Mouse (Mus musculus): ENCODE results near the gene Wwox. TPM values are rescaled to one million over a fixed set of nuclear protein-coding genes. Genes with fewer than 3 reads are reported as not detected.

Wwox gene
- total RNA-seq, 1 experiment: 12.5 TPM

DNA sequence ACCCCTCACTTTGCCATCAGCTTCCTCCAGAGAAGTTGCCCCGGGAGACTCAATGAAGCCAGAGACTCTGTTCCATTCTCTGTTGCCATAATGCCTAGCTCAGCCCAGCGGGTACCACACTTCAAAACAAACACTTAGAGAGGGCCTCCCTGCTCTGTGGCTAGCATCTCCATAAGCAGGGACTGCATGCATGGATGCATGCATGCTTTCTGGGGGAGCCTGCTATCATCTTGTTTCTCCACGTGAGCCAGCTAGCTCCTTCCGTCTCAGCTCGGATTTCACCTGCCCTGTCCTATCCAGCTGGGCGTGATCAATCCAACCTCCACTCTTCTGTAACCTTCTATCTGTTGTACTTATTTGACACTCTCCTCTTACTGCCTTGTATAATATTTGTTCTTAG, 675.0 kb downstream of the Wwox start:
- H3K9me3 ChIP-seq (ENCODE audit: control insufficient read depth, insufficient read depth, low read depth, low read length): no peaks in the 10 kb centered on the region
- no peak for DNase-seq (ENCODE audit: low read depth, low spot score)
- H3K9ac ChIP-seq (ENCODE audit: insufficient read depth, low read depth, low read length, poor library complexity, severe bottlenecking): no peak overlapping the region
- no peak for TF ChIP-seq ZC3H11A (IDR thresholded peaks at IDR 0.05; ENCODE audit: borderline replicate concordance, low read depth, low read length)
- no peak overlapping the region for H3K4me3 ChIP-seq (ENCODE audit: insufficient read depth in 1 of 2, low read depth in 1 of 2, low read length in 2 of 2, poor library complexity in 1 of 2, severe bottlenecking in 1 of 2)
- in situ Hi-C loops (cut with MboI; ENCODE audit: low sequenced_read_pairs in 2 of 2, unreplicated experiment in 2 of 2): no loop called here
- H3K27ac ChIP-seq (ENCODE audit: insufficient read depth, low read depth, low read length, poor library complexity, severe bottlenecking): no peak overlapping the region
- no peaks in the 10 kb centered on the region for H3K4me1 ChIP-seq (ENCODE audit: control insufficient read depth in 2 of 2, insufficient read depth in 2 of 2, low read length in 2 of 2, poor library complexity in 1 of 2)
- H3K36me3 ChIP-seq (ENCODE audit: control insufficient read depth, insufficient read depth, low read length, poor library complexity, severe bottlenecking): no peaks in the 10 kb centered on the region

DNA sequence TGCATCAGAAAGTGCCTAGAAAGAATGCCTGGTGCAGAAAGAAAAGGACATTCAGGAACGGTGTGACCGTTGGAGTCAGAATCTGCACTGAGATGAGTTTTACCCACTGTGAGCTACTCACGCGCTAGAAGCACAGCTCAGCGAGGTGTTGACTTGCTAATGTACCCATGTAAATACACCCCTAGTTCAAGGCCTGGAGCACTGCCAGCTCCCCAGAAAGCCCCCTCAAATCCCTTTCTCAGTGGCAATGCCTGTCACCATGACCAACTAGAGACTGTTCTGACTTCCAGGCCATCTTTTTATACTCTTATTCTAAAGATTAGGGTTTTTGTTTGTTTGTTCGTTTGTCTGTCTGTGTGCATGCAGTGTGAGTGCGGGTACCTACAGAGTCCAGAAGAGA, 686.6 kb downstream of the Wwox start:
- no peak for TF ChIP-seq HCFC1 (IDR thresholded peaks at IDR 0.05; ENCODE audit: borderline replicate concordance, insufficient read depth, low read length)
- TF ChIP-seq ZNF384 (IDR thresholded peaks at IDR 0.05; ENCODE audit: low read depth, low read length): no peak
- no peak for TF ChIP-seq ZC3H11A (IDR thresholded peaks at IDR 0.05; ENCODE audit: borderline replicate concordance, low read depth, low read length)
- no peak for TF ChIP-seq CHD2 (IDR thresholded peaks at IDR 0.05; ENCODE audit: low read depth, low read length)
- TF ChIP-seq MAFK (IDR thresholded peaks at IDR 0.05; ENCODE audit: insufficient read depth, low read depth, low read length): no peak
- no peaks in the 10 kb centered on the region for H3K4me1 ChIP-seq (ENCODE audit: control insufficient read depth in 2 of 2, insufficient read depth in 2 of 2, low read length in 2 of 2, poor library complexity in 1 of 2)
- DNase-seq (ENCODE audit: low read depth, low spot score): no peak
- H3K9ac ChIP-seq (ENCODE audit: insufficient read depth, low read depth, low read length, poor library complexity, severe bottlenecking): no peak overlapping the region
- no peaks in the 10 kb centered on the region for H3K9me3 ChIP-seq (ENCODE audit: control insufficient read depth, insufficient read depth, low read depth, low read length)
- in situ Hi-C loops (cut with MboI; ENCODE audit: low sequenced_read_pairs in 2 of 2, unreplicated experiment in 2 of 2): no loop called here
- H3K36me3 ChIP-seq (ENCODE audit: control insufficient read depth, insufficient read depth, low read length, poor library complexity, severe bottlenecking): no peaks in the 10 kb centered on the region
- no peak overlapping the region for H3K4me3 ChIP-seq (ENCODE audit: insufficient read depth in 1 of 2, low read depth in 1 of 2, low read length in 2 of 2, poor library complexity in 1 of 2, severe bottlenecking in 1 of 2)
- H3K27ac ChIP-seq (ENCODE audit: insufficient read depth, low read depth, low read length, poor library complexity, severe bottlenecking): no peak overlapping the region

DNA sequence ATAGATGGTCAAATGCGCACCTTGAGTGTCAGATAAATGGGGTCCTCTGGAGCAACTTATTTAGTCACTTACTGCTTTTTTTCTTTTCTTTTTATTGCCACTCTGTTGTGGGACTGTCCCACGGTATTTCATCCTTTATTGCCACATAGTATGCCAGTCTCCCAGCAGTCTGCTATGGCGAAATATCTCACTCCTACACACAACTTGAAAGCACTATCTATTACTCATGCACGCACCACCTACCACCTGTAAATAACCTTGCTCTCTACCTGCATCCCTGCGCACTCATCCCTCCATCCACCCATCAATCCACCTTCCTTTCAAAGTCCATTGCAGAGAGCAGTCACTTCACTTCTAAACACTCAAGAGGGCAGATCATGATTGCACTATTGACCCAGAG, 687.2 kb downstream of the Wwox start:
- H3K4me3 ChIP-seq (ENCODE audit: insufficient read depth in 1 of 2, low read depth in 1 of 2, low read length in 2 of 2, poor library complexity in 1 of 2, severe bottlenecking in 1 of 2): no peak overlapping the region
- no peak overlapping the region for H3K9ac ChIP-seq (ENCODE audit: insufficient read depth, low read depth, low read length, poor library complexity, severe bottlenecking)
- no peaks in the 10 kb centered on the region for H3K9me3 ChIP-seq (ENCODE audit: control insufficient read depth, insufficient read depth, low read depth, low read length)
- in situ Hi-C loops (cut with MboI; ENCODE audit: low sequenced_read_pairs in 2 of 2, unreplicated experiment in 2 of 2): no loop called here
- H3K4me1 ChIP-seq (ENCODE audit: control insufficient read depth in 2 of 2, insufficient read depth in 2 of 2, low read length in 2 of 2, poor library complexity in 1 of 2): no peaks in the 10 kb centered on the region
- no peak overlapping the region for H3K27ac ChIP-seq (ENCODE audit: insufficient read depth, low read depth, low read length, poor library complexity, severe bottlenecking)
- TF ChIP-seq MAFK (IDR thresholded peaks at IDR 0.05; ENCODE audit: insufficient read depth, low read depth, low read length) (no peak), ZC3H11A (IDR thresholded peaks at IDR 0.05; ENCODE audit: borderline replicate concordance, low read depth, low read length) (no peak), ZNF384 (IDR thresholded peaks at IDR 0.05; ENCODE audit: low read depth, low read length) (no peak), HCFC1 (IDR thresholded peaks at IDR 0.05; ENCODE audit: borderline replicate concordance, insufficient read depth, low read length) (no peak), CHD2 (IDR thresholded peaks at IDR 0.05; ENCODE audit: low read depth, low read length) (no peak)
- DNase-seq (ENCODE audit: low read depth, low spot score): no peak
- H3K36me3 ChIP-seq (ENCODE audit: control insufficient read depth, insufficient read depth, low read length, poor library complexity, severe bottlenecking): no peaks in the 10 kb centered on the region

DNA sequence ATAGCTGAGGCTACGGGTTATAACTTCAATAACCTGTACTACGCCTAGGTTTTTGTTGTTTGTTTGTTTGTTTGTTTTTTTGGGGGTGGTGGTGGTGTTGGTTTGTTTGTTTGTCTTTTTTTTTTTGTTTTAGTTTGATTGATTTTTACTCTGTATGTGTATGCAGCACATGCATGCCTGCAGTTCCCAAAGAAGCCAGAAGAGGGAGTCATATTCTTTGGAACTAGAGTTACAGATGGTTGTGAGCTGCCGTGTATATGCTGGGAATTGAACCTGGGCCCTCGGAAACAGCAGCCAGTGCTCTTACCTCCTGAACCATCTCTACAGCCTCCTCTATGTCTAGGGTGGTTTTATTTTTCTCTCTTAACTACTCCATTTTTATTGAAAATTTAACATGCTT, 689.9 kb downstream of the Wwox start:
- H3K4me1 ChIP-seq (ENCODE audit: control insufficient read depth in 2 of 2, insufficient read depth in 2 of 2, low read length in 2 of 2, poor library complexity in 1 of 2): no peaks in the 10 kb centered on the region
- no peak overlapping the region for H3K27ac ChIP-seq (ENCODE audit: insufficient read depth, low read depth, low read length, poor library complexity, severe bottlenecking)
- TF ChIP-seq MAFK (IDR thresholded peaks at IDR 0.05; ENCODE audit: insufficient read depth, low read depth, low read length) (no peak), HCFC1 (IDR thresholded peaks at IDR 0.05; ENCODE audit: borderline replicate concordance, insufficient read depth, low read length) (no peak), ZNF384 (IDR thresholded peaks at IDR 0.05; ENCODE audit: low read depth, low read length) (no peak), ZC3H11A (IDR thresholded peaks at IDR 0.05; ENCODE audit: borderline replicate concordance, low read depth, low read length) (no peak), CHD2 (IDR thresholded peaks at IDR 0.05; ENCODE audit: low read depth, low read length) (no peak)
- in situ Hi-C loops (cut with MboI; ENCODE audit: low sequenced_read_pairs in 2 of 2, unreplicated experiment in 2 of 2): no loop called here
- H3K4me3 ChIP-seq (ENCODE audit: insufficient read depth in 1 of 2, low read depth in 1 of 2, low read length in 2 of 2, poor library complexity in 1 of 2, severe bottlenecking in 1 of 2): no peak overlapping the region
- H3K9me3 ChIP-seq (ENCODE audit: control insufficient read depth, insufficient read depth, low read depth, low read length): no peaks in the 10 kb centered on the region
- DNase-seq (ENCODE audit: low read depth, low spot score): no peak
- H3K9ac ChIP-seq (ENCODE audit: insufficient read depth, low read depth, low read length, poor library complexity, severe bottlenecking): no peak overlapping the region
- H3K36me3 ChIP-seq (ENCODE audit: control insufficient read depth, insufficient read depth, low read length, poor library complexity, severe bottlenecking): no peaks in the 10 kb centered on the region

DNA sequence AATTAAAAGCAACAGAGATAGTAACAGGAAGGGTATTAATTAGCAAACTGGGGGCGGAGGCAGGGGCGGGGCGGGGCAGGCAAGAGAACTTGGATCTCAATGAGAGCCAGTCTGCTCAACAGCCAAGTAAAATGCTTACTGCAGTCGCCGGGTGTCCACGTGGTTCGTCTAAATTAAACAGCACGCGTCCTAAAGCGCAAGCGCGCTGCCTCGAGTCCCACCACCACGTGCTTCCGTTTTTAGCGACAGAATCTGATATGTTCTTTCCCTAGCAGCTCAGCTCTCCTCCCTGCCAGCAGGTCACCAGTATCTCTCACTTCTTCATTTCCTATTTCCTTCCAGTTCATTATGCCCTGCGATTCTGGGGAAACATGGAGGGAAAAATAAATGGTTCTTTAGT, 693.7 kb downstream of the Wwox start:
- no peak overlapping the region for H3K27ac ChIP-seq (ENCODE audit: insufficient read depth, low read depth, low read length, poor library complexity, severe bottlenecking)
- no peak for DNase-seq (ENCODE audit: low read depth, low spot score)
- no peaks in the 10 kb centered on the region for H3K36me3 ChIP-seq (ENCODE audit: control insufficient read depth, insufficient read depth, low read length, poor library complexity, severe bottlenecking)
- H3K9me3 ChIP-seq (ENCODE audit: control insufficient read depth, insufficient read depth, low read depth, low read length): no peaks in the 10 kb centered on the region
- in situ Hi-C loops (cut with MboI; ENCODE audit: low sequenced_read_pairs in 2 of 2, unreplicated experiment in 2 of 2): no loop called here
- H3K4me1 ChIP-seq (ENCODE audit: control insufficient read depth in 2 of 2, insufficient read depth in 2 of 2, low read length in 2 of 2, poor library complexity in 1 of 2): no peaks in the 10 kb centered on the region
- H3K9ac ChIP-seq (ENCODE audit: insufficient read depth, low read depth, low read length, poor library complexity, severe bottlenecking): no peak overlapping the region
- H3K4me3 ChIP-seq (ENCODE audit: insufficient read depth in 1 of 2, low read depth in 1 of 2, low read length in 2 of 2, poor library complexity in 1 of 2, severe bottlenecking in 1 of 2): no peak overlapping the region
- TF ChIP-seq ZNF384 (IDR thresholded peaks at IDR 0.05; ENCODE audit: low read depth, low read length) (no peak), MAFK (IDR thresholded peaks at IDR 0.05; ENCODE audit: insufficient read depth, low read depth, low read length) (no peak), CHD2 (IDR thresholded peaks at IDR 0.05; ENCODE audit: low read depth, low read length) (no peak), HCFC1 (IDR thresholded peaks at IDR 0.05; ENCODE audit: borderline replicate concordance, insufficient read depth, low read length) (no peak), ZC3H11A (IDR thresholded peaks at IDR 0.05; ENCODE audit: borderline replicate concordance, low read depth, low read length) (no peak)

Measured in ES-E14 (cell line).